Mouse (Mus musculus): ENCODE measurements around the gene Fndc7. TPM values are rescaled to one million over a fixed set of nuclear protein-coding genes. Genes with fewer than 3 reads are reported as not detected.
A peak's percentile ranks its signal among the peaks of the same experiment; 100 is the strongest.

The Fndc7 gene
- polyA plus RNA-seq, 1 experiment from 2014 or later: not detected

DNA sequence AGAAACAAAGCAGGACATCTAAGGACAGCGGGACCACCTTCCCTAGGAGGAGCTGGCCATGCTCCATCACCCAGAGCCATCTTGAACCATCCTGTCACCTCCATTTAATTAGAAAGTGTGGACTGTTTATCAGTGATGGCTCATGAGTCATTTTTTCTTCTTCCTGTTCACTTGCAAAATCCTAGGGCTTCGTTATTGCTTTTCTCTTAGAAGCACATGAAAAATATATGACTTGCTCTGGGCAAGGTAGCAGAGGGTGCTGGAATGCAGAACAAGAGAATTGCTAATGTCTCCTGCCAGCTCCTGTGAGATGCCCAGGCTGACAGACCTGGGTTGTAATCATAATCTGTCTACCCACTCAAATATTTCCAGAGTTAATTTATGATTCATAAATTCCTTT is 29.0 kb downstream of the Fndc7 start:
- DNase-seq (ENCODE audit: low spot score) (no peak), ATAC-seq (ENCODE audit: low FRiP score) (no peak)
- Histone ChIP-seq H3K27ac (no peak overlapping the region), H3K36me3 (replicated peaks; ENCODE audit: control insufficient read depth, insufficient read depth) (no peaks in the 10 kb centered on the region), H3K9ac (no peak overlapping the region), H3K4me3 (replicated peaks; ENCODE audit: low read length) (no peak overlapping the region), H3K4me1 (replicated peaks; ENCODE audit: control insufficient read depth, insufficient read depth, low read length) (peaks cover 10% of the 10 kb centered on the region), H3K4me2 (replicated peaks) (no peak overlapping the region), H3K9me3 (ENCODE audit: control insufficient read depth, low read length) (no peaks in the 10 kb centered on the region), H3K27me3 (ENCODE audit: control insufficient read depth, insufficient read depth, low read length) (no peaks in the 10 kb centered on the region)
- WGBS: 76% methylated on average over 2 of the region's 2 CpGs

DNA sequence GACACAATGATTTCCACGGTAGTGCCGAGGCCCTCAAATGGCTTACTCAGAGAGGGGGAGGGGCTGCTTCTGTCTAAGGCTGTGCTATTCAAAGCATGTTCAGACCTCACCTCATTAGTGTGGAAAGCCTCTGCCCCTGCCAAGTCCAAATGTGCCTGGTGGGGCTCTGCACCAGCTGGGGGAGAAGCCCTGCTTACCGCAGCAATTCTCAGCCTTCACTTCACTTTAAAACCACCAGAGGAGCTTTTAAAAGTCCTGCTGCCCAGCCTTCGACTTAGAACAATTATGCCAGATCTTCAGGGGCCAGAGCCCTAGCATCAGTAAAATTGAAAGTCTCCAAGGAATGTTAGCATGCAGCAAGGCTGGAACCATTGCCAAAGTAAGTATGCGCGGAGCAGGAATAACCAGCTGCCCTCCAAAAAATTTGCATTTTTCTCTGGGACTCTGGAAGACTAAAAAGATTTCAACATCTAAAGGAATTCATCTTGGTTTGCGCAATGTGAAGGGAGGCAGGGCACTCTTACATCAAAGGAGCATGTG is 31.5 kb downstream of the Fndc7 start:
- 22% methylated on average over 7 of the region's 7 CpGs for WGBS
- H3K4me2 ChIP-seq (replicated peaks): 0 out of 2 replicates have a peak overlapping the region, but pooled peaks have one; percentile 22
- H3K9me3 ChIP-seq (ENCODE audit: control insufficient read depth, low read length): no peaks in the 10 kb centered on the region

DNA sequence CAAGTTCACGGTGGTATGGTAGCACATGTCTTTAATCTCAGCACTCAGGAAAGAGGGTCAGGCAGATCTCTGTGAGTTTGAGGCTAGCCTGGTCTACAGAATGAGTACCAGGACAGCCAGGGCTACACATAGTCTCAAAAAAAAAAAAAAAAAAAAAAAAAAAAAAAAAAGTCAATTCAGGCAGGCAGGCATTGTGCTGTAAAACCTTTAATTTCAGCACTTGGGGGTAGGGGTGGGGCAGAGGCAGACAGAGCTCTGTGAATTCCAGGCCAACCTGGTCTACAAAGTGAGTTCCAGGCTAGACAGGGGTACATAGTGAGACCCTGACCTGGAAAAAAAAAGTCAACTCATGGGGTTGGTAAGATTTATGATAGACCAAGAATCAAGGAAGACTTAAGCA is 32.1 kb downstream of the Fndc7 start:
- H3K4me3 ChIP-seq (replicated peaks; ENCODE audit: low read length): no peak overlapping the region
- no peaks in the 10 kb centered on the region for H3K36me3 ChIP-seq (replicated peaks; ENCODE audit: control insufficient read depth, insufficient read depth)
- no peak overlapping the region for H3K4me2 ChIP-seq (replicated peaks)
- ATAC-seq (ENCODE audit: low FRiP score) (0 out of 2 replicates have a peak, but pooled peaks have one; percentile 2), DNase-seq (ENCODE audit: low spot score) (no peak)
- WGBS: 84% methylated on average over 1 of the region's 1 CpGs
- H3K27ac ChIP-seq: peak overlapping the region; percentile 6; the same call in 1 of the 2 replicates
- H3K9ac ChIP-seq: no peak overlapping the region
- H3K9me3 ChIP-seq (ENCODE audit: control insufficient read depth, low read length): no peaks in the 10 kb centered on the region
- peaks cover 18% of the 10 kb centered on the region for H3K4me1 ChIP-seq (replicated peaks; ENCODE audit: control insufficient read depth, insufficient read depth, low read length)
- no peaks in the 10 kb centered on the region for H3K27me3 ChIP-seq (ENCODE audit: control insufficient read depth, insufficient read depth, low read length)

More for the DNA sequence above, 31.5 kb downstream of the Fndc7 start:
- H3K9ac ChIP-seq: no peak overlapping the region
- H3K4me3 ChIP-seq (replicated peaks; ENCODE audit: low read length): no peak overlapping the region
- H3K27ac ChIP-seq: peak overlapping the region; percentile 6; the same call in 1 of the 2 replicates
- H3K4me1 ChIP-seq (replicated peaks; ENCODE audit: control insufficient read depth, insufficient read depth, low read length): peaks cover 18% of the 10 kb centered on the region
- ATAC-seq (ENCODE audit: low FRiP score) (peak; percentile 85), DNase-seq (ENCODE audit: low spot score) (peak; percentile 53)
- no peaks in the 10 kb centered on the region for H3K27me3 ChIP-seq (ENCODE audit: control insufficient read depth, insufficient read depth, low read length)
- no peaks in the 10 kb centered on the region for H3K36me3 ChIP-seq (replicated peaks; ENCODE audit: control insufficient read depth, insufficient read depth)

DNA sequence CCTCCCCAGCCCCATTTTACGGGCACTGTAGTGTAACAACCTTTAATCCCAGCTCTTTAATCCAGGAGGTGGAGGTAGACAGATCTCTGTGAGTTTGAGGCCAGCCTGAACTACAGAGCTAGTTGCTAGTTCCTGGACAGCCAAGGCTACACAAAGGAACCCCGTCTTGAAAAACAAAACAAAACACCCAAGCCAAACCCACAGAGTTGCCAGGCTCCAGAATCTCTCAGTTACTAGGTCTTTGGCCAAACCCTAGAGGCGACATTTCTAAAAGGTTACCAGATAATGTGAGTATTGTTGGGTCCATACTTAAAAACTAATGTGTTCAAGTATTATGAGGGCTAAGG is 32.7 kb downstream of the Fndc7 start:
- H3K9me3 ChIP-seq (ENCODE audit: control insufficient read depth, low read length): no peaks in the 10 kb centered on the region
- ATAC-seq (ENCODE audit: low FRiP score) (no peak), DNase-seq (ENCODE audit: low spot score) (no peak)
- WGBS: 31% methylated on average over 3 of the region's 3 CpGs
- no peak overlapping the region for H3K27ac ChIP-seq
- no peak overlapping the region for H3K4me3 ChIP-seq (replicated peaks; ENCODE audit: low read length)
- H3K27me3 ChIP-seq (ENCODE audit: control insufficient read depth, insufficient read depth, low read length): no peaks in the 10 kb centered on the region
- H3K36me3 ChIP-seq (replicated peaks; ENCODE audit: control insufficient read depth, insufficient read depth): no peaks in the 10 kb centered on the region
- no peak overlapping the region for H3K4me2 ChIP-seq (replicated peaks)
- H3K4me1 ChIP-seq (replicated peaks; ENCODE audit: control insufficient read depth, insufficient read depth, low read length): peaks cover 18% of the 10 kb centered on the region
- no peak overlapping the region for H3K9ac ChIP-seq

DNA sequence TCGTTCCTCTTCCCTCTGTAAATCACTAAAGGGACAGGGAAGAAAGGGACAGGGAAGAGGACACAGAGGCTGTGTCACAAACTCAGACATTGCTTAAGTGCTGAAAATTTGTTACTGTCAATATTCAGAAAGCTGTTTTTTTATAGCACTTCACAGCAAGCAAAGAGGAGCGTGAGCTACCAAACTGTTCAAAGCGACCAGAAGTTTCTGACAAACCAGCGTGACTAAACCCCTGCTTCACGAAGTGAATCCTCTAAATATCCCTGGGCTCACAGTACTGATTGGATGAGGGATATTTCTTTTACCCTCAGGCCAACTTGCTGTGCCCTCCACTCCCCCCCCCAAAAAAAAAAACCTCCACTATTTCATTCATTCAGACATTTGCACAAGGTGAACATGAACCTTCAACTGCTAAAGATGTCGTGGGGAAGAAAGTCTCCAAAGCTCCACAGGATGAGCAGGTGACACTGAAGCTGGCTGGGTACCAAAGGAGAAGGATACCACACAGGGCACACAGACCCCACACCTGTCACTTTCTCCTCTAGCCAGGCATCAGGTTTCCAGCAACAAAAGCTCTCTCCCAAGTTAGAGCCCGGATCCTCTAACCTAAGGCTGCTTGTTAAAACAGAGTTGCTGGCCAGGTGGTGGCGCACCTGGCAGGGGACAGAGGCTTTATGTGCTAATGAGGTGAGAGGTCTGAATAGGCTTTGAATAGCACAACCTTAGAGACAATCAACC is 33.3 kb downstream of the Fndc7 start:
- H3K9me3 ChIP-seq (ENCODE audit: control insufficient read depth, low read length): no peaks in the 10 kb centered on the region
- H3K9ac ChIP-seq: no peak overlapping the region
- H3K4me3 ChIP-seq (replicated peaks; ENCODE audit: low read length): no peak overlapping the region
- no peak for ATAC-seq (ENCODE audit: low FRiP score)
- H3K4me2 ChIP-seq (replicated peaks): no peak overlapping the region
- H3K36me3 ChIP-seq (replicated peaks; ENCODE audit: control insufficient read depth, insufficient read depth): no peaks in the 10 kb centered on the region
- WGBS: 53% methylated on average over 8 of the region's 8 CpGs
- H3K27me3 ChIP-seq (ENCODE audit: control insufficient read depth, insufficient read depth, low read length): no peaks in the 10 kb centered on the region
- no peak for DNase-seq (ENCODE audit: low spot score)
- no peak overlapping the region for H3K27ac ChIP-seq
- H3K4me1 ChIP-seq (replicated peaks; ENCODE audit: control insufficient read depth, insufficient read depth, low read length): peaks cover 18% of the 10 kb centered on the region

DNA sequence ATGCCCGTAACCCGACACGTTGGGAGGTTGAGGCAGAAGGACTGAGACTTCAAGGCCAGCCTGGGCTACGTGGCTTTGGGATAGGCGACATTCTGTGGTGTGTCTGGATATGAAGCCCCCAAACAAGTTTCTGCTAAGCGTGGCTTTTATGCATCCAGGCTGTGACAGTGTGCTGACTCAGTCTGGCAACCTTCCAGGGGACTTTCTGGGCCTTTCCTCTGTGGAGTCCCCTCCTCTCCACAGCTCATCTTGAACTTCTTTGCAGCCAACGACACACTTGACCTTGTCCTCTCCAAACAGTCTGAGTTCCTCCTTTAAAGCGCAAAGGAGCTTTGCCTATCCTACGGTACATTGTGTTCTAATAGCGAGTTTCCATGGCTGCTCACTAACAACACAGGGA is 33.9 kb downstream of the Fndc7 start:
- Histone ChIP-seq H3K27ac (peak overlapping the region; percentile 55; the same call in 1 of the 2 replicates), H3K4me1 (replicated peaks; ENCODE audit: control insufficient read depth, insufficient read depth, low read length) (peaks cover 18% of the 10 kb centered on the region), H3K27me3 (ENCODE audit: control insufficient read depth, insufficient read depth, low read length) (no peaks in the 10 kb centered on the region), H3K36me3 (replicated peaks; ENCODE audit: control insufficient read depth, insufficient read depth) (no peaks in the 10 kb centered on the region), H3K9me3 (ENCODE audit: control insufficient read depth, low read length) (no peaks in the 10 kb centered on the region), H3K4me2 (replicated peaks) (no peak overlapping the region), H3K4me3 (replicated peaks; ENCODE audit: low read length) (no peak overlapping the region), H3K9ac (no peak overlapping the region)
- peak; percentile 32 for DNase-seq (ENCODE audit: low spot score)
- WGBS: 77% methylated on average over 10 of the region's 10 CpGs
- 0 out of 2 replicates have a peak, but pooled peaks have one; percentile 12 for ATAC-seq (ENCODE audit: low FRiP score)

DNA sequence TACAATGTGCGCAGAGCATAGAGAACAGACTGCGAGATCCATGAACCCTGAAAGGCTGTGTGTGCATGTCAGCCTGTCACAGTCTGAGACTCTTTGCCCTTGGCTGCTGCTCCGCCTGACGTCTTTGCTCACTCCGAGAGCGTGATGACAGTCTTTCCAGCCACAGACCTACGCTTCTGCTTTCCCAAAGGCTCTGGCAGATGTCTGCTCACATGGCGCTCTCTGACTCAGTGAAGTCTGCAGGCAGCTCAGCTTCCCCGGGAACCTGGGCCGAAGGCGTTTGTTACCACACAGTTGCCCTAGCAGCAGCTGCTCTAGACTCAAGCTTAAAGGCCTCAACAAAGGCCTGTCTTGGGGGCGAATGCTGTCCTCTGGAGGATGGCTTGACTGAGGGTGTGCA is 34.4 kb downstream of the Fndc7 start:
- Histone ChIP-seq H3K27me3 (ENCODE audit: control insufficient read depth, insufficient read depth, low read length) (no peaks in the 10 kb centered on the region), H3K4me1 (replicated peaks; ENCODE audit: control insufficient read depth, insufficient read depth, low read length) (peaks cover 18% of the 10 kb centered on the region), H3K4me3 (replicated peaks; ENCODE audit: low read length) (no peak overlapping the region), H3K36me3 (replicated peaks; ENCODE audit: control insufficient read depth, insufficient read depth) (no peaks in the 10 kb centered on the region), H3K4me2 (replicated peaks) (no peak overlapping the region), H3K27ac (peak overlapping the region; percentile 55; the same call in 1 of the 2 replicates), H3K9me3 (ENCODE audit: control insufficient read depth, low read length) (no peaks in the 10 kb centered on the region), H3K9ac (no peak overlapping the region)
- whole genome bisulfite sequencing: 42% methylated on average over 12 of the region's 12 CpGs
- ATAC-seq (ENCODE audit: low FRiP score) (peak; percentile 41; the same call in 1 of the 2 replicates), DNase-seq (ENCODE audit: low spot score) (peak; percentile 30)

DNA sequence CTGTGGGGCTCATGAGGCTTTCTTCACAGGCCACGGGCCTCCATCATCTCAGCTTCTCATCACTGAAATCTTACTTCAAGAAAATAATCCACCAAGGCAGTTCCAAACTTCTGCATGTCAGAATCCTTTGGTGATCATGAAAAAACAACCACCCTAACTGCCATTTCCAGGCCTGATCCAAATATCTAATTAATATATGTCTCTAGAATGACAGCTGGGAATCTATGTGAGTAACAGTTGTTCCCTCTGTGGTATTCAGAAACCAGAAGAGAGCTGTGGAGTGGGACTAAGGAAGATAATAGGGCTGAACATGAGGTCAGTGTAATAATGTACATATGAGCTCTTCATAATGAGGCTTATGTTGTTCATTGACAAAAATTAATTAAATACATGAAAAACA is 36.5 kb downstream of the Fndc7 start:
- no peak for DNase-seq (ENCODE audit: low spot score)
- H3K4me2 ChIP-seq (replicated peaks): no peak overlapping the region
- no peak overlapping the region for H3K4me3 ChIP-seq (replicated peaks; ENCODE audit: low read length)
- no peak overlapping the region for H3K9ac ChIP-seq
- no peaks in the 10 kb centered on the region for H3K27me3 ChIP-seq (ENCODE audit: control insufficient read depth, insufficient read depth, low read length)
- H3K4me1 ChIP-seq (replicated peaks; ENCODE audit: control insufficient read depth, insufficient read depth, low read length): peaks cover 15% of the 10 kb centered on the region
- 79% methylated on average over 1 of the region's 1 CpGs for WGBS
- no peak overlapping the region for H3K27ac ChIP-seq
- no peaks in the 10 kb centered on the region for H3K36me3 ChIP-seq (replicated peaks; ENCODE audit: control insufficient read depth, insufficient read depth)
- H3K9me3 ChIP-seq (ENCODE audit: control insufficient read depth, low read length): no peaks in the 10 kb centered on the region
- no peak for ATAC-seq (ENCODE audit: low FRiP score)

DNA sequence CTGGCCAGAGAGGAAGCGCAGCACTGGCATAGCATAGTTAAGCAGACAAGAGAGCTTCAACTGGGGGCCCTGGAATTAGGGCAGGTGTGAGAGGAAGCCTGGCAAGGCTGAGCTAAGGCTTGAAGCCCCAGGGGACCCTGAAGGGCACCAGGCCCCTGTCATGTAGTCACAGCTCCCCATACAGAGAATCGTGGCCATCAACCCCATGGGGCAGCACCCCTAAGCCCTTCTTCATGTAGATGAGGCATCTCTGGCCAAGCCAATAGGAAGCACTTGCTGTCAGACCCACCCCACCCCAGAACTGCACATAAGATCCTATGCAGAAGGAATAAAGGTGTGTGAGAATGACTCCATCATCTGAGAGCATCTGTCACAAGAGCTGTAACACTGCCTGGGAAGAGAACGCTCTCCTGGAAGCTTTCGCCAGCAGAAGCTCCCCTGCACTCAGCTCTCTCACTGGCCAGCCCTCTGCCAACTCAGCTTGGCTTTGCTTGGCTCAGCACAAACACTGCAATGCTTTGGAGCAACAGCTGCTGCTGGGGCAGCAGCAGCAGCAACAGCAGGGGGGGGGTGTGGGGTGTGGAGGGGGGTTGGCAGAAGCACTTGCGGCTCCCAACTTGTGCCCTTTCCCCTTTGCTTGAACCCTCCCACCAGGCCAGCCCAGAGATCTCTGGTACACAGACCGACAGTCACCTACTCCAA is 37.7 kb downstream of the Fndc7 start:
- Histone ChIP-seq H3K27ac (no peak overlapping the region), H3K9ac (no peak overlapping the region), H3K36me3 (replicated peaks; ENCODE audit: control insufficient read depth, insufficient read depth) (no peaks in the 10 kb centered on the region), H3K4me1 (replicated peaks; ENCODE audit: control insufficient read depth, insufficient read depth, low read length) (peaks cover 13% of the 10 kb centered on the region), H3K9me3 (ENCODE audit: control insufficient read depth, low read length) (no peaks in the 10 kb centered on the region), H3K27me3 (ENCODE audit: control insufficient read depth, insufficient read depth, low read length) (no peaks in the 10 kb centered on the region), H3K4me3 (replicated peaks; ENCODE audit: low read length) (no peak overlapping the region), H3K4me2 (replicated peaks) (no peak overlapping the region)
- ATAC-seq (ENCODE audit: low FRiP score): no peak
- 54% methylated on average over 6 of the region's 6 CpGs for WGBS
- no peak for DNase-seq (ENCODE audit: low spot score)
